Mouse (Mus musculus) thymus, postnatal 14 days (tissue): ENCODE results near the gene 2810021J22Rik.

Source experiments
- DNase-seq: peaks from one replicate; pipeline ENCODE4 v3.0.0; 2021

Gene 2810021J22Rik

DNA sequence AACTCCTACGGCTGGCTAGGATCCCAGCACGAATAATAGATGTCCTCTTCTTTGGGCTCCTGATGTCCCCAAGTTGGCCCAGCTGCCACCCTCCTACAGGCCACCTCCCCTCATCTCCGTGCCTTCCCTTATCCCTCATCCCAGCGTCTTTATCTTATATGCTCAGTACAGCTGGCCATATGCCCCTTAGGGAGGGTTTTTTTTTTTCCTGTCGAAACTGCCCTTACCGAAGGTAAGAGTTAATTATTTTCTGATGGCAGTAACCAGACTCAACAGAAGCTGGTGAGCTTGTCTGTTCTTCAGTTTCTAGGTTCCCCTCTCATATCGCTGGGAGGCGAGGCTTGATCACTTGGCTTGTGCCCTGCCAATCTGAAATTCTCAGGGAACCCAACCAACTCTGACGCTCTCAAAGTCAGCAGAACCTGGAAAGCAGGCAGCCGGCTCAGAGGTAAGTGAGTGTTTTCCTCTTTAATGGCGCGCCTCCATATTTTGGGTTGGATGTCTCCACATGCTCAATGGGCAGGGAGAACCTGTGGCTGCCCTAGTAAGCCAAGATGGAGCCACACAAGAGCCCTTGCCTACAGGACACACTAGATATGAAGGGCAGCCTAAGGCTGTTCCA lies 50.8 kb downstream of the 2810021J22Rik start, which contains the start of gene Btnl10:
Gene Btnl10, plus strand, starts transcription at position 164 of the 622 bp plus-strand sequence.
- DNase-seq: no peak

- DNase-seq: no peak
These were observed 51.7 kb downstream of the 2810021J22Rik start for GRCm38 (mm10) chr11:58918759-58919158.

GRCm38 (mm10) chr11:58922420-58922819 lies 55.4 kb downstream of the 2810021J22Rik start:
- DNase-seq: no peak

DNA sequence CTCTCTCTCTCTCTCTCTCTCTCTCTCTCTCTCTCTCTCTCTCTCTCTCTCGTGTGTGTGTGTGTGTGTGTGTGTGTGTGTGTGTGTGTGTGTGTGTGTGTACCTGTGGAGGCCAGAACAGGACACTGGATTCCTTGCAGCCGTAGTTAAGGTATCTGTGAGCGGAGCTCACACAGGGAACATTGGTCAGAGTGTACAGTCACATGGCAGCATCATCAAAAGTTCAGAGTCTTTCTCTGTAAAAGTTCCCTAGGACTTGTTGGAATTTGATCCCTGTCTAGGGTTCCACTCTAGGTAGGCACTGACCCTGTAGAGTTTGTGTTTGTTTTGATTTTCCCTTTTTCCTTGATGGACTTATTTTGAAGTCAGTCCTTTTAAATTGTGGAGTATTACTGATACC lies 59.6 kb downstream of the 2810021J22Rik start:
- DNase-seq: no peak

- DNase-seq: no peak
These were observed 60.0 kb downstream of the 2810021J22Rik start for GRCm38 (mm10) chr11:58927053-58927452.

- peak; percentile 75 for DNase-seq
These were observed 61.0 kb downstream of the 2810021J22Rik start for GRCm38 (mm10) chr11:58927790-58928651.

GRCm38 (mm10) chr11:58929055-58929454 lies 62.0 kb downstream of the 2810021J22Rik start:
- DNase-seq: no peak

DNA sequence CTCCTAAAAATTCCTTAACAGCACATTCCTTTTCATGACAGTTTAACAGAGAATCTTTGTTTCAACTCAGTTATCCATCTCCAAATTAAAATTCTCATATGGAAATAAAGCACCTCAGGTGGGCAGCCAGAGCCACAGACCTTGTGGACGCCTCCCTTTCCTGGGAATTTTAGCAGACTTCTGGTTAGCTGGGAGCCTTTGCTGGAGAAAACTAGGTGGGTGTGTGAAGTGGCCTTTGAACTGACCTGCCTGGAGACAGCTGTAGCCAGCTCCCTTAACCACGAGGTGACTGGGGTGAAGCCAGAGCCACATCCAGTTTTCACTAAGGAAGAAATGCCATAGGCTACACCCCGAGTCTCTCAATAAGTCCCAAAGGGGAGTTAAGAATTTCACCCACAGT lies 62.6 kb downstream of the 2810021J22Rik start:
- DNase-seq: no peak

DNA sequence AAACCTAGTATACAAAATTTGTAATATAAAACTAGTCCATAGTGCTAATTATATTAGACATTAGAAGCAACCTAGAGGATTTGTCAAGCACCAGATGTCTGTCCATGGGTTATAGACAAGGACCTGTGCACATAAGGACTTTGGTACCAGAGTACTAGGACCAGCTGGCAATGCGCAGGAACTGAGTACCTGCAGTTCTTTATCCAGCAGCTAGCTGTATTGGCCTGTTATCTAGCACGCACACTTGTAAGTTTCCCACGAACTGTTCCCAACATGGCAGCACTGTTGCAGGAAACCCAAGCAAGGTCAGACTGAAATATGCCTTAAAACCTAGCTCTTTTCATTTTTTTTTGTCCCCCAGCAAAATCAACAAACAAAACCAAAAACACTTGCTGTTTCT lies 63.2 kb downstream of the 2810021J22Rik start:
- DNase-seq: no peak

GRCm38 (mm10) chr11:58931576-58931975 lies 64.6 kb downstream of the 2810021J22Rik start:
- peak; percentile 46 for DNase-seq
